Mouse (Mus musculus): ENCODE data around the gene Trp73.

Trp73 gene

GRCm38 (mm10) chr4:154142211-154143040 lies 2.4 kb upstream of the Trp73 start, which contains the start of gene Wrap73:
Gene Wrap73 (plus strand): TSS chr4:154142372.
- DNase-seq (ENCODE audit: low read depth) = peak; percentile 79

GRCm38 (mm10) chr4:154141009-154141867 lies 1.2 kb upstream of the Trp73 start:
- no peak for DNase-seq (ENCODE audit: low read depth)

- no peak for DNase-seq (ENCODE audit: low read depth)
Measured at GRCm38 (mm10) chr4:154140213-154141008, 403 bp upstream of the Trp73 start.

GRCm38 (mm10) chr4:154139671-154140181 lies 282 bp downstream of the Trp73 start:
- DNase-seq (ENCODE audit: low read depth) = no peak

GRCm38 (mm10) chr4:154137139-154137538 lies 2.9 kb downstream of the Trp73 start:
- DNase-seq (ENCODE audit: low read depth) = no peak

GRCm38 (mm10) chr4:154134803-154135202 lies 5.2 kb downstream of the Trp73 start:
- no peak for DNase-seq (ENCODE audit: low read depth)

GRCm38 (mm10) chr4:154131894-154132293 lies 8.1 kb downstream of the Trp73 start:
- DNase-seq (ENCODE audit: low read depth) = no peak

GRCm38 (mm10) chr4:154129950-154130349 lies 10.1 kb downstream of the Trp73 start:
- DNase-seq (ENCODE audit: low read depth) = no peak

- DNase-seq (ENCODE audit: low read depth) = no peak
Measured at GRCm38 (mm10) chr4:154127273-154127672, 12.7 kb downstream of the Trp73 start.

GRCm38 (mm10) chr4:154125202-154125601 lies 14.8 kb downstream of the Trp73 start:
- no peak for DNase-seq (ENCODE audit: low read depth)

- no peak for DNase-seq (ENCODE audit: low read depth)
Measured at GRCm38 (mm10) chr4:154123553-154123952, 16.5 kb downstream of the Trp73 start.

- no peak for DNase-seq (ENCODE audit: low read depth)
Measured at GRCm38 (mm10) chr4:154122374-154122773, 17.6 kb downstream of the Trp73 start.

GRCm38 (mm10) chr4:154121800-154122199 lies 18.2 kb downstream of the Trp73 start:
- no peak for DNase-seq (ENCODE audit: low read depth)

- no peak for DNase-seq (ENCODE audit: low read depth)
Measured at GRCm38 (mm10) chr4:154119208-154119607, 20.8 kb downstream of the Trp73 start.

- DNase-seq (ENCODE audit: low read depth) = no peak
Measured at GRCm38 (mm10) chr4:154118782-154119181, 21.2 kb downstream of the Trp73 start.

- no peak for DNase-seq (ENCODE audit: low read depth)
Measured at GRCm38 (mm10) chr4:154116421-154116820, 23.6 kb downstream of the Trp73 start.

GRCm38 (mm10) chr4:154109850-154110243 lies 30.2 kb downstream of the Trp73 start:
- no peak for DNase-seq (ENCODE audit: low read depth)

GRCm38 (mm10) chr4:154109216-154109849 lies 30.7 kb downstream of the Trp73 start:
- DNase-seq (ENCODE audit: low read depth) = no peak

- no peak for DNase-seq (ENCODE audit: low read depth)
Measured at GRCm38 (mm10) chr4:154106497-154107061, 33.4 kb downstream of the Trp73 start.

- DNase-seq (ENCODE audit: low read depth) = peak; percentile 48
Measured at GRCm38 (mm10) chr4:154105381-154106001, 34.5 kb downstream of the Trp73 start.

GRCm38 (mm10) chr4:154103912-154104311 lies 36.1 kb downstream of the Trp73 start:
- no peak for DNase-seq (ENCODE audit: low read depth)

All from c-Kit-positive CD71-negative TER-119-negative erythroid progenitor cells, embryonic 14.5 days (primary cell).